Mouse (Mus musculus): Measurements from ENCODE around the gene Slc44a2. TPM values are rescaled to one million over a fixed set of nuclear protein-coding genes. Genes with fewer than 3 reads are reported as not detected.

The Slc44a2 gene
- total and polyA plus RNA-seq, 3 experiments, result 22.1 to 62.9 (median 36.5) TPM

DNA sequence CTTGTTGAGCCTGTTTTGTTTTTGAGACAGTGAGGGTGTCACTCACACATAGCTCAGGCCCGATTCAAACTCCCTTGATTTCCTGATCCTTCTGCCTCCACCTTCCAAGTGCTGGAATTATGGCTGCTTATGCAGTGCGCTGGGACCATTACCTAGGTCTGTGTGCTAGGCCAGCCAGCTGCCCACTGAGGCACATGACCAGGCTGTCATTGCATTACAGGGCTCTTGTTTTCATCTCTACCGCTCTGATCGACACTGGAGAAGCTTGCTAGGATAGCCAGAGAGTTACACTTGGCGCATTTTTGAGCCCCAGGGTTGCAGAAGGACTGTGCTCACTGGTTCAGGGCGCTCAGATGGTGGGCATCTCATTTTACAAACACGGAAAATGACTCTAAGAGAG lies 8.8 kb upstream of the Slc44a2 start:
- no peak overlapping the region for H3K9ac ChIP-seq (ENCODE audit: insufficient read depth, low read depth)

DNA sequence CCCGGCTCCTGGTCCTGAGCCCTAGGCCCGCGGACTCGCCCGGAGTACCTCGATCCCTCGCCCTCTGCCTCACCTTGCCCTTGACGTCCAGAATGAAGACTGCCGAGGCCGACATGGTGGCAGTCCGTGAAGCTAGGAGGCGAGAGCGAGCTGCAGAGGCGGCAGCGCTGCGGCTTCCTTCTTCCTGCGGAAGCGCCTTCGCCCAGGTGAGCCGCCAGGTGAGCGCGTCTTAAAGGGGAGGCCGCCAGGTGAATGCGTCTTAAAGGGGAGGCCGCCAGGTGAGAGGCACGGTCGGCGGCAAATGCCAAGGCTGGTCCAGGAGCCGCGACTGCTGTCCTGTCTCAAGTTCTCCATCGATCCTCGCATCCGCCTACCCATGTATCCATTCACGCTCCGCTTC lies 8.4 kb upstream of the Slc44a2 start, which contains the start of gene Ap1m2:
Gene Ap1m2, minus strand, starts transcription at position 204 of the 400 bp plus-strand sequence.
- no peak for DNase-seq (ENCODE audit: extremely low read depth)
- H3K4me3 ChIP-seq (replicated peaks in 1 of 3; ENCODE audit: low read depth in 2 of 3, low read length in 2 of 3, poor library complexity in 1 of 3), result no peak within 1 kb of the TSS
- no peak for TF ChIP-seq NRF1 (IDR thresholded peaks at IDR 0.05; ENCODE audit: low read depth, low read length)
- no peak for TF ChIP-seq ETS1 (conservative IDR thresholded peaks at IDR 0.05; ENCODE audit: low read depth, low read length)
- TF ChIP-seq HCFC1 (IDR thresholded peaks at IDR 0.05; ENCODE audit: low read depth, low read length), result no peak
- no peak for TF ChIP-seq ZKSCAN1 (IDR thresholded peaks at IDR 0.05; ENCODE audit: borderline replicate concordance, low read depth, low read length)
- TF ChIP-seq ZNF384 (IDR thresholded peaks at IDR 0.05; ENCODE audit: low read depth, low read length), result no peak
- no peak for TF ChIP-seq SMC3 (IDR thresholded peaks at IDR 0.05; ENCODE audit: low read depth, low read length)
- no peak for TF ChIP-seq E2F4 (IDR thresholded peaks at IDR 0.05; ENCODE audit: insufficient replicate concordance, low read depth, low read length)
- no peak for TF ChIP-seq PAX5 (IDR thresholded peaks at IDR 0.05; ENCODE audit: low read length)
- TF ChIP-seq USF1 (IDR thresholded peaks at IDR 0.05; ENCODE audit: low read depth, low read length), result no peak
- in situ Hi-C loops (cut with MboI; ENCODE audit: low pct_ligation_motif_present, low pct_unique_long_range_greater_than_20kb, low sequenced_read_pairs) (loop anchor here (5.0 kb wide), 1 partner anchor 40 kb away; no protein-coding TSS in a partner anchor), dilution Hi-C loops (cut with MboI; ENCODE audit: extremely low pct_ligation_motif_present, extremely low pct_unique_long_range_greater_than_20kb, low sequenced_read_pairs) (no loop called here)
- peaks cover 5 to 23% of the 10 kb centered on the region in 2 experiments for H3K4me1 ChIP-seq (ENCODE audit: control insufficient read depth in 1 of 2, insufficient read depth in 2 of 2)
- no peak within 1 kb of the TSS for H3K4me2 ChIP-seq (ENCODE audit: insufficient read depth, low read depth, poor library complexity, severe bottlenecking)
- H3K36me3 ChIP-seq (replicated peaks in 1 of 2; ENCODE audit: control insufficient read depth in 1 of 2, insufficient read depth in 1 of 2, low read length in 1 of 2), result no peaks in the 10 kb centered on the region
- H3K79me2 ChIP-seq (replicated peaks; ENCODE audit: control insufficient read depth, extremely low read depth, insufficient read depth, poor library complexity, severe bottlenecking), result no peaks in the 10 kb centered on the region
- no peak within 1 kb of the TSS for H3K27ac ChIP-seq (ENCODE audit: insufficient read depth, low read depth)
- H3K9me3 ChIP-seq (replicated peaks; ENCODE audit: low read length), result no peaks in the 10 kb centered on the region
- no peaks in the 10 kb centered on the region for H3K27me3 ChIP-seq (replicated peaks)
- no peak within 1 kb of the TSS for H3K9ac ChIP-seq (ENCODE audit: insufficient read depth, low read depth)

More for the DNA sequence above, 8.8 kb upstream of the Slc44a2 start:
- dilution Hi-C loops (cut with MboI; ENCODE audit: extremely low pct_ligation_motif_present, extremely low pct_unique_long_range_greater_than_20kb, low sequenced_read_pairs) (no loop called here), in situ Hi-C loops (cut with MboI; ENCODE audit: low pct_ligation_motif_present, low pct_unique_long_range_greater_than_20kb, low sequenced_read_pairs) (loop anchor here (5.0 kb wide), 1 partner anchor 41 kb away; no protein-coding TSS in a partner anchor)
- no peaks in the 10 kb centered on the region for H3K27me3 ChIP-seq (replicated peaks)
- no peaks in the 10 kb centered on the region for H3K79me2 ChIP-seq (replicated peaks; ENCODE audit: control insufficient read depth, extremely low read depth, insufficient read depth, poor library complexity, severe bottlenecking)
- no peak overlapping the region for H3K4me2 ChIP-seq (ENCODE audit: insufficient read depth, low read depth, poor library complexity, severe bottlenecking)
- H3K9me3 ChIP-seq (replicated peaks; ENCODE audit: low read length), result no peaks in the 10 kb centered on the region
- H3K4me1 ChIP-seq (ENCODE audit: control insufficient read depth in 1 of 2, insufficient read depth in 2 of 2), result peaks cover 5 to 18% of the 10 kb centered on the region in 2 experiments
- H3K36me3 ChIP-seq (replicated peaks in 1 of 2; ENCODE audit: control insufficient read depth in 1 of 2, insufficient read depth in 1 of 2, low read length in 1 of 2), result no peaks in the 10 kb centered on the region
- no peak overlapping the region for H3K4me3 ChIP-seq (replicated peaks in 1 of 3; ENCODE audit: low read depth in 2 of 3, low read length in 2 of 3, poor library complexity in 1 of 3)
- no peak for DNase-seq (ENCODE audit: extremely low read depth)
- TF ChIP-seq BHLHE40 (IDR thresholded peaks at IDR 0.05; ENCODE audit: low read depth, low read length), result no peak
- TF ChIP-seq RAD21 (IDR thresholded peaks at IDR 0.05; ENCODE audit: low read depth, low read length), result no peak
- no peak for TF ChIP-seq JUN (IDR thresholded peaks at IDR 0.05; ENCODE audit: insufficient read depth, low read depth, low read length)
- no peak for TF ChIP-seq MAFK (IDR thresholded peaks at IDR 0.05; ENCODE audit: insufficient replicate concordance, low read length)
- no peak for TF ChIP-seq ELF1 (IDR thresholded peaks at IDR 0.05; ENCODE audit: low read depth, low read length)
- TF ChIP-seq CTCF (conservative IDR thresholded peaks at IDR 0.05 in 1 of 2, IDR thresholded peaks at IDR 0.05 in 1 of 2; ENCODE audit: low read depth in 2 of 2, low read length in 2 of 2), result no peak
- no peak for TF ChIP-seq SIN3A (IDR thresholded peaks at IDR 0.05; ENCODE audit: low read length)
- TF ChIP-seq TBP (conservative IDR thresholded peaks at IDR 0.05; ENCODE audit: low read depth, low read length), result no peak
- H3K27ac ChIP-seq (ENCODE audit: insufficient read depth, low read depth), result no peak overlapping the region

Data from CH12.LX (cell line).